Mouse (Mus musculus): Measurements from ENCODE around the gene Prom1. TPM values are rescaled to one million over a fixed set of nuclear protein-coding genes. Genes with fewer than 3 reads are reported as not detected.
A peak's percentile ranks its signal among the peaks of the same experiment; 100 is the strongest.

The Prom1 gene
- total RNA-seq, 2 experiments from 2014 or later = 17.9 to 18.3 TPM

GRCm38 (mm10) chr5:43948111-43948743 lies 153.6 kb downstream of the Prom1 start:
- TF ChIP-seq CTCF (conservative IDR thresholded peaks at IDR 0.05) = no peak
- Histone ChIP-seq H3K27ac (no peak overlapping the region), H3K4me3 (peak overlapping the region; percentile 37)
- peak; percentile 0 to 12 for DNase-seq (ENCODE audit: low spot score in 2 of 2)

GRCm38 (mm10) chr5:43947330-43947977 lies 154.4 kb downstream of the Prom1 start:
- DNase-seq (ENCODE audit: low spot score in 2 of 2) = no peak
- no peak for TF ChIP-seq CTCF (conservative IDR thresholded peaks at IDR 0.05)
- Histone ChIP-seq H3K4me3 (no peak overlapping the region; the same call in 1 of the 2 replicates), H3K27ac (no peak overlapping the region)

Other genes with a start within 250 kb of the Prom1 start
- 1 to 10 TPM; 6.4 to 6.6 TPM for gene Cd38, start 233.5 kb downstream of the Prom1 start, total RNA-seq (2021)
- gene Gm7879, start 188.9 kb downstream of the Prom1 start, total RNA-seq (2021) = 10 to 100 TPM in 1 of 2 experiments, 1 to 10 TPM in 1; 8.2 to 10.1 TPM
- under 1 TPM; 0.32 to 0.54 TPM for gene Fgfbp1, start 120.3 kb downstream of the Prom1 start, total RNA-seq (2021)
- gene Tapt1, start 124.6 kb upstream of the Prom1 start, total RNA-seq (2021) = 10 to 100 TPM; 41.3 to 50.2 TPM

Data from layer of hippocampus, adult 2 months (tissue).